Mouse (Mus musculus): Measurements from ENCODE around the gene Ptprt.

DNA sequence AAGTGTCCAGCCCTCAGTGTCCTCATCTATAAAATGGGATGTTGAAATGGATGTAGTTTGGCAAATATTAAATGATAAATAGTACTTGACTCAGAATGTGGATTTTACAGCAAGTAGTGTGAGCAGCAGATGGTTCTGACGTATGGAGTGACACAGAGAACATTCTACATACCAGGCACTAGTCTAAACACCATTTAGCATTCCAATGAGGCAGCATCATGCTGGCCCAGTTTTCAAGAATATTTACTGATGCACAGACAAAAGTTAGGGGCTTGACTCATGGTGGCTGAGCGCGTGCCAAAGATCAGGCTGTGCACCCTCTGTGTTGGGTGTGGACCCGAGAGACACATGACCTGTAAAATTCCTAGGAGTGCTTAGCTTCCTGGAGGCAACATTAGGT, 378.3 kb downstream of the Ptprt start:
- no peak for TF ChIP-seq CTCF (IDR thresholded peaks at IDR 0.05; ENCODE audit: borderline replicate concordance, insufficient read depth, low read depth, low read length)
- no peak for TF ChIP-seq POLR2A (IDR thresholded peaks at IDR 0.05; ENCODE audit: borderline replicate concordance, insufficient read depth, low read length)

All from cerebellum, adult 2 months (tissue).